Mouse (Mus musculus) mouse trophoblast stem cell (cell line): ENCODE measurements around the gene Hes5.

Experiments used
- in situ Hi-C, 2 experiments: fragments of 300-500 bp; cut with MseI, MboI; formaldehyde crosslinking; loops; 2 replicates in 1 of 2; 3 replicates in 1 of 2; pipeline ENCODE4 v1.15.1; 2025

Hes5 gene

GRCm38 (mm10) chr4:155011312-155012025, 50.7 kb downstream of the Hes5 start:
- in situ Hi-C loops = no loop called here
